Mouse (Mus musculus) midbrain, embryonic 14.5 days (tissue): ENCODE data around the gene Etfdh. TPM values are rescaled to one million over a fixed set of nuclear protein-coding genes. Genes with fewer than 3 reads are reported as not detected.

Experiments used
- ATAC-seq: fragments of 200-750 bp; cut with Nextera tagmentation; 2 replicates; pipeline ENCODE4 v1.8.0; 2017; ENCODE audit warnings: moderate number of reproducible peaks, moderate library complexity; ENCODE audit not compliant: low FRiP score, low TSS enrichment
- DNase-seq: peaks from one replicate; pipeline ENCODE4 v3.0.0-alpha.2; 2015
- H3K27ac ChIP-seq: fragments of 300-500 bp; sonication (generic); replicated peaks from 2 replicates; pipeline ENCODE4 v1.5.1; 2014; ENCODE audit warnings: mild to moderate bottlenecking, low read depth, low read length, moderate library complexity
- H3K27me3 ChIP-seq: fragments of 300-500 bp; sonication (generic); 2 replicates; pipeline ENCODE4 v1.6.1; 2014; ENCODE audit warnings: low read length, control low read depth, mixed read lengths; ENCODE audit not compliant: control insufficient read depth, insufficient read depth
- H3K36me3 ChIP-seq: fragments of 300-500 bp; sonication (generic); 2 replicates; pipeline ENCODE4 v1.6.1; 2014; ENCODE audit warnings: low read length, control low read depth; ENCODE audit not compliant: control insufficient read depth, insufficient read depth
- H3K4me1 ChIP-seq: fragments of 300-500 bp; sonication (generic); 2 replicates; pipeline ENCODE4 v1.6.1; 2014; ENCODE audit warnings: mild to moderate bottlenecking, antibody characterized with exemption, low read length, control low read depth; ENCODE audit not compliant: control insufficient read depth, insufficient read depth
- H3K4me2 ChIP-seq: fragments of 300-500 bp; sonication (generic); 2 replicates; pipeline ENCODE4 v1.6.1; 2014; ENCODE audit warnings: mild to moderate bottlenecking, low read length, moderate library complexity
- H3K4me3 ChIP-seq: fragments of 300-500 bp; sonication (generic); replicated peaks from 2 replicates; pipeline ENCODE4 v1.5.1; 2014; ENCODE audit warnings: low read depth, low read length
- H3K9ac ChIP-seq: fragments of 300-500 bp; sonication (generic); replicated peaks from 2 replicates; pipeline ENCODE4 v1.6.1; 2014; ENCODE audit warnings: mild to moderate bottlenecking, low read length, moderate library complexity
- H3K9me3 ChIP-seq: fragments of 300-500 bp; sonication (generic); 2 replicates; pipeline ENCODE4 v1.6.1; 2016; ENCODE audit warnings: low read length, control low read depth, mixed read lengths; ENCODE audit not compliant: control insufficient read depth
- WGBS: fragments of 180-500 bp; shearing (Covaris S2); extraction: QIAGEN DNeasy Blood & Tissue Kit; methylation state at CpG from one replicate; pipeline ENCODE4 v1.1.7; 2014; 5-methylcytosine and 5-hydroxymethylcytosine counted together
- polyA plus RNA-seq: library from polyadenylated mRNA; unstranded; fragments of >200 nt; fragmentation: Nextera tagmentation; extraction: Ambion mirVana; gene quantifications from 2 replicates; pipeline ENCODE4 v1.2.1, GENCODE M21; 2014

Gene Etfdh
- polyA plus RNA-seq, 1 experiment from 2014 or later = 44.7 TPM

DNA sequence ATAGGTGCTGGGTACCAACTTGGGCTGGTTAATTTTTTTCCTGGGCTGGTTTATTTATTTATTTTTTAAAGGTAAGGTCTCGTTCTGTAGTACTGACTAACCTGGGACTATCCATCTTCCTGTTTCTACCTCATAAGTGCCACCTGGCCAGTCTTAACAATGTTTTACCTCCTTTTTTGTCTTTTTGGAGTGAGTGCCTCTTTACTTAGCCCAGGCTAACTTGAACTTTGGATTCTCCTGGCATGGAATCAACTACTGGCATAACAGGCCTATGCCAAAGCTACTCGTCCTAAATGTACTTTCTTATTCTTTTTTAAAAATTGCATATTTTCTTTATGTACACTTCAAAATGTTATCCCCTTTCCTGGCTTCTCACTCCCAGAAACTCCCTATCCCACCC, 39.6 kb downstream of the Etfdh start:
- H3K36me3 ChIP-seq = peaks cover 12% of the 10 kb centered on the region
- ATAC-seq (no peak), DNase-seq (no peak)
- H3K27me3 ChIP-seq = no peaks in the 10 kb centered on the region
- no peak overlapping the region for H3K4me3 ChIP-seq
- H3K27ac ChIP-seq = no peak overlapping the region
- H3K4me2 ChIP-seq = no peak overlapping the region
- WGBS = 87% methylated on average over 2 of the region's 2 CpGs
- H3K9me3 ChIP-seq = no peaks in the 10 kb centered on the region
- H3K9ac ChIP-seq = no peak overlapping the region
- peaks cover 9% of the 10 kb centered on the region for H3K4me1 ChIP-seq

DNA sequence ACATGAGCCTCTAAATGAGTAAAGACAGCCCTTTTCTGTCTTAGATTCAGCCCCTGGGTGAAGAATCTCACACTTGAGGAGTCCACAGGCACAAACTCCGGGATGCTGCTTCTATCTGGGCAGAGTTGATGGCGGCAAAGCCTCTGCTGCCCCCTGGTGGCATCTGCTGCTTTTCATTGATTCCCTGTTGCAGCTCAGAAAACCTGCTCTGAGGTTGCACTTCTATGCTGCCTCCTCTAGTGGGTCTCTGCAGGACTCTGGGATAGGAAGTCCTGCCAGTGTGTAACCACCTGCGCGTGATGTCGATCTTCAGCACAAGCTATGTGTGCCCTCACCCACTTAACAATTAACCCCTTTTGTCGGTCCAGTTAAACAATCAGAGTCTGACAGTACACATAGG, 42.5 kb downstream of the Etfdh start:
- DNase-seq = peak; percentile 95
- WGBS = 6% methylated on average over 6 of the region's 6 CpGs
- no peak overlapping the region for H3K4me3 ChIP-seq
- no peak overlapping the region for H3K27ac ChIP-seq
- H3K9me3 ChIP-seq = no peaks in the 10 kb centered on the region
- no peaks in the 10 kb centered on the region for H3K27me3 ChIP-seq
- H3K9ac ChIP-seq = no peak overlapping the region
- peaks cover under 1% of the 10 kb centered on the region for H3K4me1 ChIP-seq
- peak; percentile 73 for ATAC-seq
- no peak overlapping the region for H3K4me2 ChIP-seq
- H3K36me3 ChIP-seq = no peaks in the 10 kb centered on the region

DNA sequence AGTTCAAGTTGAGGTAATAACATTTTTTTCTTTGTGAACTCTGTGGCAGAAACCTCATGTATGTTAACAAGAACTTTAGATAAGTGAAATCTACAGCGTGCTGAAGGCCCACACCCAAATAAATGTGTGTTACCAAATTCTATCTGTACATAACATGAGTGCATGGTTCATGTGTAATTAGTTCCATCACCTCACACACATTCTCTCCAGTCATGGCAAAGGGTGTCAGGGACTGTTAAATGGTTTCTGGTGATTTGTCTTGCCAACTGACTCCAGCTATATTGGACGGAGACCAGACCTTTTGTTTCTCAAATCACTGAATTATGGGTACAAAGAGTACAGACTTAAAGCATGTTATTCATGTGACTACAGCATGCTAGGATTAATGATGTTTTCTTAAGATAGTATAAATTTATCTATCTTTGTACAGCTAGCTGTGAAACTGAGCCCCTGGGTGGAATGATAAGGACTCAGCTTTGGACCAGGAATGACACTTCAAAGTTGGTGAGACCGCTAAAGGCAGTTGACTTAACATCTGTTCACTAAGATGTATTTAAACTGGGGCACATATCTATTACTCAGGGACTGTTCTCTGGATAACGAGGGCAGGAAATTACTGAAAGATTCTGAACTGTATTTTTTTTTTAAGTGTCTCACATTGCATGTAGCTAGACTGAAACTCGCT, 49.3 kb downstream of the Etfdh start:
- 80% methylated on average over 5 of the region's 5 CpGs for WGBS
- no peak for ATAC-seq
- no peak overlapping the region for H3K4me3 ChIP-seq

DNA sequence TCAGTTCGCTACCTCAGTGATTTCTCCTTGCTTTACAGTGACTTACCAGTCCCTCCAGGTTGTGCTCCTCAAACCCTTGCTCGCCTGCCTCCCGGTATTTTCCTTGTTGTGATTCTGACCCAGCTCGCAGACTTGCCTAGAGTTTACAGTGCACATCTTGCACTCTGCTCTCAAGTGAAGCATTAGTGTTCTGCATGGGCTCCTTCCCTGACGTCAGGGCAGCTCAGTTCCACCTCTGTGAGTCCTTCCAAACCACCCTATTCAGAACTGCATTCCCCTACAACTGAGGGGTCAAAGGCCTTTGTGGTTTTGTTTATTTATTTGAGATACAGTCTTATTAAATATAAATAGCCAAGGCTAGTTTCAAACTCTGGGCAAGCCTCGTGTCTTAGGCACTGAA, 51.1 kb downstream of the Etfdh start:
- WGBS = 64% methylated on average over 6 of the region's 6 CpGs
- no peak for ATAC-seq
- H3K9ac ChIP-seq = no peak overlapping the region
- H3K36me3 ChIP-seq = no peaks in the 10 kb centered on the region
- 0 out of 2 replicates have a peak, but pooled peaks cover 4% of the 10 kb centered on the region for H3K4me1 ChIP-seq
- H3K4me3 ChIP-seq = no peak overlapping the region
- H3K27ac ChIP-seq = no peak overlapping the region
- DNase-seq = no peak
- no peaks in the 10 kb centered on the region for H3K27me3 ChIP-seq
- H3K9me3 ChIP-seq = no peaks in the 10 kb centered on the region
- no peak overlapping the region for H3K4me2 ChIP-seq

More for the DNA sequence above, 49.3 kb downstream of the Etfdh start:
- Histone ChIP-seq H3K36me3 (no peaks in the 10 kb centered on the region), H3K4me1 (0 out of 2 replicates have a peak, but pooled peaks cover 4% of the 10 kb centered on the region), H3K4me2 (no peak overlapping the region), H3K9me3 (no peaks in the 10 kb centered on the region), H3K27me3 (no peaks in the 10 kb centered on the region), H3K27ac (no peak overlapping the region), H3K9ac (no peak overlapping the region)
- no peak for DNase-seq

DNA sequence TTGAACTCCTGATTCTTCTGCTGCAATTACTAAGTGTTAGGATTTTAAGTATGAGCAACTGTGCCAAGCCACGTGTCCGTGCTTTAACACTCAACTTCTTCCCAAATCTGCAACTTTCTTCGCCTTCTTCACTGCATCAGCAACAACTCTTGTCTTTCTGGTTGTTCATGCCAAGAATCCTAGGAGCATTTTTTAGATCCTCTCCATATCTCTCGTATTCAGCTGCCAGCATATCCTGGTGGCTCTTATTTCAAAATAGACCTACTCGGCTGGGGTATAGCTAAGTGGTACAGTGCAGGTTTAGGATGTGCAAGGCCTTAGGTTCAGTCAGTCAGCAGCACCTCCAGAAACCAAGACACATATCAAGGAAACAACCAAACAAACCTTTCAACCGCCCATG, 51.7 kb downstream of the Etfdh start:
- 92% methylated on average over 6 of the region's 6 CpGs for WGBS
- Histone ChIP-seq H3K4me3 (no peak overlapping the region), H3K4me2 (no peak overlapping the region), H3K4me1 (0 out of 2 replicates have a peak, but pooled peaks cover 4% of the 10 kb centered on the region), H3K36me3 (no peaks in the 10 kb centered on the region), H3K9me3 (no peaks in the 10 kb centered on the region), H3K9ac (no peak overlapping the region), H3K27ac (no peak overlapping the region), H3K27me3 (no peaks in the 10 kb centered on the region)
- ATAC-seq = no peak
- no peak for DNase-seq

DNA sequence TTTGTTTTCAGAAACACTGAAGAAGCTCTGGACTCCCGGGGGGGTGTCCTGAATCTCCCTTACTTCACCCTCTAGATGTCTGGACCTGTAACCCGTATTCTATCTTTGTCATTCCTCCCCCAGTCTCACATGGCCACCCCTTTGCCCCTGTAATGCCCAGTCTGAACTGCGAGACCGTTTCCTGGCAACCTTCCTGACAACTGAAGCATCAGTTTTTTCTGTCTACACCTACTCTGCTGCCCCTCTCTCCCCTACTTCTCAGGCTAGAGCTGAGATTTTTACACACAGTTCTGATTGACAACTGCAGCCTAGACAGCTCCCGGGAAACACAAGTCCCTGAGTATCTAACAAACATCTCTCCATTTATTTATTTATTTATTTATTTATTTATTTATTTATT, 52.4 kb downstream of the Etfdh start:
- Histone ChIP-seq H3K4me1 (0 out of 2 replicates have a peak, but pooled peaks cover 4% of the 10 kb centered on the region), H3K9ac (no peak overlapping the region), H3K4me2 (no peak overlapping the region), H3K9me3 (no peaks in the 10 kb centered on the region), H3K27me3 (no peaks in the 10 kb centered on the region), H3K27ac (no peak overlapping the region), H3K4me3 (no peak overlapping the region), H3K36me3 (no peaks in the 10 kb centered on the region)
- no peak for ATAC-seq
- DNase-seq = peak; percentile 38
- WGBS = 23% methylated on average over 5 of the region's 5 CpGs

DNA sequence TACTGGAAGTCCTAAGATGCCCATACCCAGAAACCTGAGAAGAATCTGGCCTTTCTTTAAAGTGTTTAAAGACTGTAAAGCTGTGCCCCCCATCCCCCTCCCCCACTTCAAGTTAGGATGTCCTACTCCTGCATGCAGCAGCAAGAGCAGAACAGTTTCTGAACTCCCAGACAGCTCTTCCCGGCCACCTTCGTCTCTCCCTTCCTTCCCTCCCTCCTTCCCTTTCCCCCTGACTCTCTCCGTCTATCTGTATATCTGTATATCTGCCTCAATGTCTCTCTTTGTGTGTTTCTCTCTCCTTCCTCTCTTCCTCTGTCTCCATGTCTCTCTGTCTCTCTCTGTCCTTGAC, 52.9 kb downstream of the Etfdh start:
- H3K9ac ChIP-seq = no peak overlapping the region
- ATAC-seq = no peak
- no peaks in the 10 kb centered on the region for H3K9me3 ChIP-seq
- no peak overlapping the region for H3K27ac ChIP-seq
- no peaks in the 10 kb centered on the region for H3K27me3 ChIP-seq
- H3K4me3 ChIP-seq = no peak overlapping the region
- no peaks in the 10 kb centered on the region for H3K36me3 ChIP-seq
- no peak for DNase-seq
- 26% methylated on average over 3 of the region's 3 CpGs for WGBS
- 0 out of 2 replicates have a peak, but pooled peaks cover 4% of the 10 kb centered on the region for H3K4me1 ChIP-seq
- H3K4me2 ChIP-seq = no peak overlapping the region

DNA sequence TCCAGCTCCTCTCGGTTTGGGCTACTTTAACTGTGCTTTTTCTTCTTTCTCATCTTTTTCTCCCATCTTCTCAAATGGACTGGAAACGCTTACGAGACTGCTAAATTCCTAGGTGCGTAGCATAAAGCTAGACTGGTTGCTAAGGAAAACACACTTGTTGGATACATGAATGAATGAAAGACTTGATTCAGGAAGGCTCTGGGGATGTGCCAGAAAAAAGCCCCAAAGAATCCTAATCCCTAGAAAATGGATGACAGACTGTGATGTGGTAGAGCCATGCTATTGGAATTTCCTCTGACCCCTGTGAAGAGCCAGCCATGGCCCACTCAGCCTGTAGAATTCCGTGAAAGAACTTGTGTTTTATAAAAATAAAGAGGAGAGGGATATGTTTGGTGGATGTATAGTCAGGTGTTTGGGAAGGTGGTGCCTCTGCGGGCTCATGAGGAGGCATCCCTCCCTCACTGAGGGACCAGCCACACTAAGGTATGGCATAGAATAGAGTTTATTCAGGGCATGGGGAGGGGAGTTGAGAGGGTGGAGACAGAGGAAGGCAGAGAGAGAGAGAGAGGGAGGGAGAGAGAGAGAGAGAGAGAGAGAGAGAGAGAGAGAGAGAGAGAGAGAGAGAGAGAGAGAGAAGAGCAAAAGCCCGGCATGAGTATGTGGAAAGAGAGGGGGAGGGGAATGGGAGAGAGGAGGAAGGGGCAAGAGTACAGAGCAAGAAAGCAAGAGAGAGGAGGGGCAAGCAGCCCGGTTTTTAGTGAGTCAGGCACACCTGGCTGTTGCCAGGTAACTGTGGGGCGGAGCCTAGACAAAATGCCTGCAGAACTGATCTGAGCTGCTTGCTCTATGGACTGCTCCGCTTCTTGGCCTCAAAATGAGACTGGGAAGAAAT, 53.5 kb downstream of the Etfdh start:
- 0 out of 2 replicates have a peak overlapping the region, but pooled peaks have one; percentile 37 for H3K27ac ChIP-seq
- no peaks in the 10 kb centered on the region for H3K36me3 ChIP-seq
- peak; percentile 70 for DNase-seq
- no peak overlapping the region for H3K4me2 ChIP-seq
- H3K9me3 ChIP-seq = no peaks in the 10 kb centered on the region
- H3K4me3 ChIP-seq = no peak overlapping the region
- WGBS = 14% methylated on average over 10 of the region's 10 CpGs
- 0 out of 2 replicates have a peak, but pooled peaks cover 4% of the 10 kb centered on the region for H3K4me1 ChIP-seq
- ATAC-seq = peak; percentile 49; the same call in 1 of the 2 replicates
- H3K9ac ChIP-seq = no peak overlapping the region
- H3K27me3 ChIP-seq = no peaks in the 10 kb centered on the region
